Mouse (Mus musculus): ENCODE results near the gene Lmtk3. TPM values are rescaled to one million over a fixed set of nuclear protein-coding genes. Genes with fewer than 3 reads are reported as not detected.

The Lmtk3 gene
- polyA plus RNA-seq, 1 experiment, result 0.36 TPM

- Histone ChIP-seq H3K4me1 (ENCODE audit: control insufficient read depth, insufficient read depth, insufficient read length, low read length) (no peaks in the 10 kb centered on the region), H3K4me3 (ENCODE audit: insufficient read depth, low read depth, low read length) (no peak overlapping the region)
These were observed 65.0 kb downstream of the Lmtk3 start for GRCm38 (mm10) chr7:45848447-45849027.

GRCm38 (mm10) chr7:45850661-45851060 lies 67.1 kb downstream of the Lmtk3 start:
- H3K4me3 ChIP-seq (ENCODE audit: insufficient read depth, low read depth, low read length), result no peak overlapping the region
- H3K4me1 ChIP-seq (ENCODE audit: control insufficient read depth, insufficient read depth, insufficient read length, low read length), result no peaks in the 10 kb centered on the region
- no peak overlapping the region for H3K27ac ChIP-seq (replicated peaks; ENCODE audit: low read depth, low read length)

More at GRCm38 (mm10) chr7:45848447-45849027, 65.0 kb downstream of the Lmtk3 start:
- no peak overlapping the region for H3K27ac ChIP-seq (replicated peaks; ENCODE audit: low read depth, low read length)

GRCm38 (mm10) chr7:45853089-45853488 lies 69.6 kb downstream of the Lmtk3 start:
- Histone ChIP-seq H3K4me3 (ENCODE audit: insufficient read depth, low read depth, low read length) (no peak overlapping the region), H3K27ac (replicated peaks; ENCODE audit: low read depth, low read length) (no peak overlapping the region), H3K4me1 (ENCODE audit: control insufficient read depth, insufficient read depth, insufficient read length, low read length) (no peaks in the 10 kb centered on the region)

Other genes with a start within 250 kb of the Lmtk3 start
- gene Hsd17b14, start 228.8 kb upstream of the Lmtk3 start, polyA plus RNA-seq (2012; ENCODE audit: insufficient read depth, insufficient read length, missing spikeins), result not detected in 2 replicates
- 82.0 and 135 TPM in 2 replicates for gene Bcat2, start 213.6 kb upstream of the Lmtk3 start, polyA plus RNA-seq (2012; ENCODE audit: insufficient read depth, insufficient read length, missing spikeins)
- gene Fgf21, start 168.2 kb upstream of the Lmtk3 start, polyA plus RNA-seq (2012; ENCODE audit: insufficient read depth, insufficient read length, missing spikeins), result 2.0 TPM in 1 of 2 replicates, not detected in the other
- not detected in 2 replicates for gene Fut1, start 166.4 kb upstream of the Lmtk3 start, polyA plus RNA-seq (2012; ENCODE audit: insufficient read depth, insufficient read length, missing spikeins)
- 0.63 TPM in 1 of 2 replicates, not detected in the other for gene Izumo1, start 161.9 kb upstream of the Lmtk3 start, polyA plus RNA-seq (2012; ENCODE audit: insufficient read depth, insufficient read length, missing spikeins)
- 4.3 and 9.3 TPM in 2 replicates for gene Rasip1, start 156.2 kb upstream of the Lmtk3 start, polyA plus RNA-seq (2012; ENCODE audit: insufficient read depth, insufficient read length, missing spikeins)
- gene Mamstr, start 143.8 kb upstream of the Lmtk3 start, polyA plus RNA-seq (2012; ENCODE audit: insufficient read depth, insufficient read length, missing spikeins), result 1.5 TPM in 1 of 2 replicates, not detected in the other
- gene Fut2, start 117.3 kb upstream of the Lmtk3 start, polyA plus RNA-seq (2012; ENCODE audit: insufficient read depth, insufficient read length, missing spikeins), result not detected in 2 replicates
- gene Ntn5, start 99.7 kb upstream of the Lmtk3 start, polyA plus RNA-seq (2012; ENCODE audit: insufficient read depth, insufficient read length, missing spikeins), result not detected in 2 replicates
- not detected in 2 replicates for gene Sec1, start 89.3 kb upstream of the Lmtk3 start, polyA plus RNA-seq (2012; ENCODE audit: insufficient read depth, insufficient read length, missing spikeins)
- gene Car11, start 83.9 kb upstream of the Lmtk3 start, polyA plus RNA-seq (2012; ENCODE audit: insufficient read depth, insufficient read length, missing spikeins), result 12.1 and 17.1 TPM in 2 replicates
- gene Dbp, start 78.7 kb upstream of the Lmtk3 start, polyA plus RNA-seq (2012; ENCODE audit: insufficient read depth, insufficient read length, missing spikeins), result 23.3 and 31.5 TPM in 2 replicates
- 445 and 504 TPM in 2 replicates for gene Rpl18, start 68.3 kb upstream of the Lmtk3 start, polyA plus RNA-seq (2012; ENCODE audit: insufficient read depth, insufficient read length, missing spikeins)
- 9.2 and 9.9 TPM in 2 replicates for gene Sphk2, start 65.7 kb upstream of the Lmtk3 start, polyA plus RNA-seq (2012; ENCODE audit: insufficient read depth, insufficient read length, missing spikeins)
- not detected in 2 replicates for gene Fam83e, start 62.5 kb upstream of the Lmtk3 start, polyA plus RNA-seq (2012; ENCODE audit: insufficient read depth, insufficient read length, missing spikeins)
- not detected in 2 replicates for gene Spaca4, start 57.9 kb upstream of the Lmtk3 start, polyA plus RNA-seq (2012; ENCODE audit: insufficient read depth, insufficient read length, missing spikeins)
- 0.87 and 1.1 TPM in 2 replicates for gene Sult2b1, start 931 bp downstream of the Lmtk3 start, polyA plus RNA-seq (2012; ENCODE audit: insufficient read depth, insufficient read length, missing spikeins)
- gene Cyth2, start 30.8 kb downstream of the Lmtk3 start, polyA plus RNA-seq (2012; ENCODE audit: insufficient read depth, insufficient read length, missing spikeins), result 39.1 and 45.5 TPM in 2 replicates
- gene Kcnj14, start 41.0 kb downstream of the Lmtk3 start, polyA plus RNA-seq (2012; ENCODE audit: insufficient read depth, insufficient read length, missing spikeins), result 1.1 TPM in 1 of 2 replicates, not detected in the other
- 5.5 and 6.6 TPM in 2 replicates for gene Grwd1, start 47.2 kb downstream of the Lmtk3 start, polyA plus RNA-seq (2012; ENCODE audit: insufficient read depth, insufficient read length, missing spikeins)
- gene Kdelr1, start 89.0 kb downstream of the Lmtk3 start, polyA plus RNA-seq (2012; ENCODE audit: insufficient read depth, insufficient read length, missing spikeins), result 95.6 and 96.1 TPM in 2 replicates
- gene Grin2d, start 94.6 kb downstream of the Lmtk3 start, polyA plus RNA-seq (2012; ENCODE audit: insufficient read depth, insufficient read length, missing spikeins), result not detected in 2 replicates
- gene Syngr4, start 113.0 kb downstream of the Lmtk3 start, polyA plus RNA-seq (2012; ENCODE audit: insufficient read depth, insufficient read length, missing spikeins), result not detected in 2 replicates
- 151 and 189 TPM in 2 replicates for gene Tmem143, start 113.2 kb downstream of the Lmtk3 start, polyA plus RNA-seq (2012; ENCODE audit: insufficient read depth, insufficient read length, missing spikeins)
- 18.1 and 29.0 TPM in 2 replicates for gene Emp3, start 137.7 kb downstream of the Lmtk3 start, polyA plus RNA-seq (2012; ENCODE audit: insufficient read depth, insufficient read length, missing spikeins)
- 1.2 and 1.7 TPM in 2 replicates for gene Ccdc114, start 140.3 kb downstream of the Lmtk3 start, polyA plus RNA-seq (2012; ENCODE audit: insufficient read depth, insufficient read length, missing spikeins)
- gene Abcc6, start 246.6 kb downstream of the Lmtk3 start, polyA plus RNA-seq (2012; ENCODE audit: insufficient read depth, insufficient read length, missing spikeins), result not detected in 2 replicates
- 26.3 and 38.6 TPM in 2 replicates for gene Nomo1, start 250.0 kb downstream of the Lmtk3 start, polyA plus RNA-seq (2012; ENCODE audit: insufficient read depth, insufficient read length, missing spikeins)